Mouse (Mus musculus) lung, embryonic 16.5 days (tissue): Measurements from ENCODE around the gene Pspc1. TPM values are rescaled to one million over a fixed set of nuclear protein-coding genes. Genes with fewer than 3 reads are reported as not detected.
"Not testable (repeated sequence)": the region's sequence is repeated elsewhere in the genome, so short reads cannot be mapped to it uniquely, and the experiment has no call there.

Experiments used
- ATAC-seq: fragments of 200-750 bp; cut with Nextera tagmentation; 2 replicates; pipeline ENCODE4 v1.8.0; 2017; ENCODE audit warnings: low read depth, mild to moderate bottlenecking, moderate library complexity
- H3K27ac ChIP-seq: fragments of 300-500 bp; sonication (generic); 2 replicates; pipeline ENCODE4 v1.5.1; 2014; ENCODE audit warnings: mild to moderate bottlenecking, control low read depth, low read length
- H3K27me3 ChIP-seq: fragments of 300-500 bp; sonication (generic); 2 replicates; pipeline ENCODE4 v1.6.1; 2014; ENCODE audit warnings: low read depth, low read length, mixed read lengths; ENCODE audit not compliant: control insufficient read depth, insufficient read depth
- H3K36me3 ChIP-seq: fragments of 300-500 bp; sonication (generic); 2 replicates; pipeline ENCODE4 v1.6.1; 2014; ENCODE audit warnings: low read length; ENCODE audit not compliant: control insufficient read depth, insufficient read depth
- H3K4me1 ChIP-seq: fragments of 300-500 bp; sonication (generic); replicated peaks from 2 replicates; pipeline ENCODE4 v1.6.1; 2014; ENCODE audit warnings: low read length, mixed read lengths; ENCODE audit not compliant: control insufficient read depth, insufficient read depth
- H3K4me2 ChIP-seq: fragments of 300-500 bp; sonication (generic); 2 replicates; pipeline ENCODE4 v1.6.1; 2014; ENCODE audit warnings: low read depth, low read length, control low read depth
- H3K4me3 ChIP-seq: fragments of 300-500 bp; sonication (generic); 2 replicates; pipeline ENCODE4 v1.5.1; 2014; ENCODE audit warnings: mild to moderate bottlenecking, low read length, control low read depth
- H3K9ac ChIP-seq: fragments of 300-500 bp; sonication (generic); 2 replicates; pipeline ENCODE4 v1.6.1; 2014; ENCODE audit warnings: low read length, control low read depth
- H3K9me3 ChIP-seq: fragments of 300-500 bp; sonication (generic); 2 replicates; pipeline ENCODE4 v1.6.1; 2016; ENCODE audit warnings: low read length; ENCODE audit not compliant: control insufficient read depth
- WGBS: fragments of 180-500 bp; shearing (Covaris S2); extraction: QIAGEN DNeasy Blood & Tissue Kit; methylation state at CpG from one replicate; pipeline ENCODE4 v1.1.7; 2014; 5-methylcytosine and 5-hydroxymethylcytosine counted together
- polyA plus RNA-seq: library from polyadenylated mRNA; unstranded; fragments of >200 nt; fragmentation: Nextera tagmentation; extraction: Ambion mirVana; gene quantifications from 2 replicates; pipeline ENCODE4 v1.2.1, GENCODE M21; 2015

Gene Pspc1
- 19.1 and 19.2 TPM in 2 replicates for polyA plus RNA-seq

- Histone ChIP-seq H3K4me3 (peak within 1 kb of the TSS; percentile 95), H3K36me3 (no peaks in the 10 kb centered on the region), H3K9ac (peak within 1 kb of the TSS; percentile 97), H3K4me1 (peaks cover 16% of the 10 kb centered on the region), H3K9me3 (no peaks in the 10 kb centered on the region), H3K27me3 (no peaks in the 10 kb centered on the region), H3K27ac (peak within 1 kb of the TSS; percentile 96), H3K4me2 (peak within 1 kb of the TSS; percentile 90)
- ATAC-seq: peak; percentile 99
- under 1% methylated on average over 36 of the region's 36 CpGs for WGBS
These were observed at the start of gene Pspc1 for GRCm38 (mm10) chr14:56778200-56778932. TSS of gene Pspc1 (minus strand) at chr14:56778316.

GRCm38 (mm10) chr14:56824562-56824961 is 46.4 kb upstream of the Pspc1 start:
- Histone ChIP-seq H3K4me3 (no peak overlapping the region), H3K36me3 (no peaks in the 10 kb centered on the region), H3K9ac (no peak overlapping the region), H3K27me3 (no peaks in the 10 kb centered on the region), H3K27ac (no peak overlapping the region), H3K9me3 (no peaks in the 10 kb centered on the region), H3K4me1 (no peaks in the 10 kb centered on the region), H3K4me2 (no peak overlapping the region)
- no peak for ATAC-seq

DNA sequence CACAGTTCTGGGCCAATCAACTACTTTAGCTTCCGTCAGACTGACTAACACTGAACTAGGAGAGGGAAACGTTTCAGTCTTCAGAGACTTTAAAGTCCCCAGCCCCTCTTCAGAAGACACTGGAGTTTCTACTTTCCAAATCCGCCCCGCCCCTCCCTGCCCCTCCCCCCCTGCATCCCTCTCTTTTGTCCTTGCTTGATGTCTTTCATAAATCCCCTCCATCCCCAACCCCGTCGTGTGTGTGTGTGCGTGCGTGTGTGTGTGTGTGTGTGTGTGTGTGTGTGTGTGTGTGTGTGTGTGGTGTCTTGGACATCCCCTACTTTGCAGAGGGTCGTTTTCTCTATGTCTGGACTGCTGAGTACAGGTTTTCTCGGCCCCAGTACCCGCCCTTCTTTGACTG is 39.5 kb upstream of the Pspc1 start:
- H3K4me2 ChIP-seq: peak overlapping the region; percentile 32

GRCm38 (mm10) chr14:56817131-56817530 is 39.0 kb upstream of the Pspc1 start:
- Histone ChIP-seq H3K4me3 (peak overlapping the region; percentile 15), H3K27ac (no peak overlapping the region), H3K36me3 (no peaks in the 10 kb centered on the region), H3K27me3 (no peaks in the 10 kb centered on the region), H3K9ac (no peak overlapping the region), H3K9me3 (no peaks in the 10 kb centered on the region), H3K4me1 (peaks cover 7% of the 10 kb centered on the region), H3K4me2 (peak overlapping the region; percentile 32)
- ATAC-seq: no peak
- 43% methylated on average over 4 of the region's 4 CpGs for WGBS

More for the DNA sequence above, 39.5 kb upstream of the Pspc1 start:
- H3K4me3 ChIP-seq: peak overlapping the region; percentile 15
- no peak for ATAC-seq
- no peaks in the 10 kb centered on the region for H3K9me3 ChIP-seq
- H3K36me3 ChIP-seq: no peaks in the 10 kb centered on the region
- H3K27me3 ChIP-seq: no peaks in the 10 kb centered on the region
- peaks cover 7% of the 10 kb centered on the region for H3K4me1 ChIP-seq
- H3K9ac ChIP-seq: no peak overlapping the region
- H3K27ac ChIP-seq: no peak overlapping the region
- 8% methylated on average over 11 of the region's 11 CpGs for WGBS

- Histone ChIP-seq H3K27ac (no peak overlapping the region), H3K9ac (no peak overlapping the region), H3K27me3 (no peaks in the 10 kb centered on the region), H3K9me3 (no peaks in the 10 kb centered on the region), H3K4me3 (no peak overlapping the region), H3K36me3 (no peaks in the 10 kb centered on the region), H3K4me2 (no peak overlapping the region), H3K4me1 (peaks cover 7% of the 10 kb centered on the region)
- WGBS: 85% methylated on average over 4 of the region's 4 CpGs
- ATAC-seq: no peak
These were observed 38.4 kb upstream of the Pspc1 start for GRCm38 (mm10) chr14:56816541-56816940.

DNA sequence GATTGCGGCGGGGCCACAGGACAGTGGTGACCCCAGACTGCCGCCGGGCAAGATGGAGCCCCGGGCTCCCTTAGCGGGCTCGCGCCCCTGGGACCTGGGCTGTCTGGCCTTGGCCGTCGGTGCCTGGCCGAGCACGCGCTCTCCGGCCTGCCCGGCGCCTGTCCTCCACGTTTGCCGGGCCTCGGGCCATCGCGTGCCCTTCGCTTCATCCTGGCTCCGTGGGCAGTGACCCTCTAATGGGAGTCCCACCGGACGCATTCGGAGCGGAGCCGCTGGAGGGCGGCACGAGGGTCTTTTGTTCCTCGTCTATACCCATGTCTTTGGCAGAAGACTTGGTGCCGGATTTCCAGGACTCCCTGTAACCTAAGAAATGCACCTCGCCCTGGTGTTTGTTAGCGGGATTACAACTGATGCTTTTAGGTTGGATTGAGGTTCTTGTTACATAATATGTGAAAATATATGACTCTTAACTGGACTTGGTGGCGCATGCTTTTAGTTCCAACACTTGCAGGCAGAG is 34.5 kb upstream of the Pspc1 start:
- peak overlapping the region; percentile 66 for H3K4me3 ChIP-seq
- no peaks in the 10 kb centered on the region for H3K27me3 ChIP-seq
- H3K9me3 ChIP-seq: no peaks in the 10 kb centered on the region
- peak; percentile 39 for ATAC-seq
- peak overlapping the region; percentile 81 for H3K9ac ChIP-seq
- under 1% methylated on average over 29 of the region's 35 CpGs for WGBS
- H3K4me2 ChIP-seq: peak overlapping the region; percentile 70
- H3K4me1 ChIP-seq: peaks cover 9% of the 10 kb centered on the region
- H3K27ac ChIP-seq: peak overlapping the region; percentile 97
- H3K36me3 ChIP-seq: no peaks in the 10 kb centered on the region; the same call in 1 of the 2 replicates

DNA sequence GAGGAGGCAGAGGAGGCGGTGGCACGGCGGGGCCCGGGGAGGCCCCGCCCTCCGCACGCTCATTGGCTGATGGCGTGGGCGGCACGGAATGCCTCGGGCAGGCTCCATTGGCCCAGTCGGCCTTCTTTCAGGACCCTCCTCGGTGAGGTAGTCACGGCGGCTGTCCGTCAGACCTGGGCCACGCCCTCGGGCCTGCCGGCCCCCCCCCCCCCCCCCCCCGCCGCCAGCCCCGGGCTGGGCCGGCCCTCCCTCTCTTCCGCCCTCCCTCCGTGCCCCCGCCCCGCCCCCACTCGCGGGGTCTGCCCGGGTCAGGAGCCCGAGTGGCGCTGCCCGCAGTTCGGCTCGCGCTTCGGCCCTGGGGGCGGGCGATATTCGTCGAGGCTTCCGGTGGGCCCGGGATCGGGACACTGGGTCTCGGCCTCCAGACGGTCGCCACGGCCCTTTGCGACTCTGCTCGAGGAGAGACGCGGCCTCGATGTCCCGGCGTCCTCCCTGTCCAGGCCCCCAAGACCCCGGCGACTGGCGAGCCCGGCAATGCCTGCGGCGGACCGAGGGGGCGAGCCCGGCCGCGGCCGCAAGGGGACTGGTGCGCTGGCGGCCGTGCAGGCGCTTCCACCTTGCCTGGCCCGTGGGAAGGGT is 33.7 kb upstream of the Pspc1 start, which contains the start of gene Zmym5:
Zmym5 (minus strand) TSS at position 16 of the 639 bp plus-strand sequence.
- Histone ChIP-seq H3K9ac (peak within 1 kb of the TSS; percentile 81), H3K4me2 (peak within 1 kb of the TSS; percentile 72), H3K4me3 (peak within 1 kb of the TSS; percentile 76), H3K27ac (peak within 1 kb of the TSS; percentile 97)
- H3K27me3 ChIP-seq, H3K4me1 ChIP-seq, H3K9me3 ChIP-seq, H3K36me3 ChIP-seq: not testable (repeated sequence)
- WGBS: 0% methylated on average over 29 of the region's 72 CpGs
- peak; percentile 97 for ATAC-seq

GRCm38 (mm10) chr14:56810781-56811690 is 32.9 kb upstream of the Pspc1 start:
- not testable (repeated sequence) for ATAC-seq
- WGBS: under 1% methylated on average over 25 of the region's 86 CpGs
- H3K4me3 ChIP-seq: peak overlapping the region; percentile 76

More at GRCm38 (mm10) chr14:56810781-56811690, 32.9 kb upstream of the Pspc1 start:
- Histone ChIP-seq H3K9ac (peak overlapping the region; percentile 72), H3K4me2 (peak overlapping the region; percentile 72), H3K27ac (peak overlapping the region; percentile 84)
- H3K4me1 ChIP-seq, H3K9me3 ChIP-seq, H3K27me3 ChIP-seq, H3K36me3 ChIP-seq: not testable (repeated sequence)
